Mouse (Mus musculus) lung, adult 18-20 months (tissue): ENCODE data around the gene Nipal1.

ENCODE experiments used
- DNase-seq, 2 experiments: peaks; one replicate each; pipeline ENCODE4 v3.0.0; 2022; ENCODE audit warnings: mixed read lengths in 2 of 2

Gene Nipal1

DNA sequence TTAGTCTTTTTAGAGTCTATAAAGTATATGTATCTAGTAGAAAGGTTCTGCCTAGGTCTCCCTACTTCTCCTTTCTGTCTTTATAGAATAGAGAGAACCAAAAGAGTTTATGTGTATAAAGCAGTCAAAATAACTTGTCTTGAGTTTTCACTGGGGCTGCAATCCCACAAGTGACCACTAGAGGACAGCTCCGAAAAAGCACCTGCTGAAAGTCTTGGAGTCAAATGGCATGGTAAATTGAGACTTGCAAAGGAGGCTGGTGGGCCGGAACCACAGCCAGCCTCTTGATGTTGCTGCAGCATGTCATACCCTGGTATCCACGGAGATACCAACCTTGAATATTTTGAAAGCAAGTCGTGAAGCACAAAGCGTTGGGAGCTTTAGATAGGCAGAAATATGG is 17.7 kb downstream of the Nipal1 start:
- peak; percentile 41 to 51 for DNase-seq

- no peak for DNase-seq
Observed at GRCm38 (mm10) chr5:72666428-72666827, 18.8 kb downstream of the Nipal1 start.

DNA sequence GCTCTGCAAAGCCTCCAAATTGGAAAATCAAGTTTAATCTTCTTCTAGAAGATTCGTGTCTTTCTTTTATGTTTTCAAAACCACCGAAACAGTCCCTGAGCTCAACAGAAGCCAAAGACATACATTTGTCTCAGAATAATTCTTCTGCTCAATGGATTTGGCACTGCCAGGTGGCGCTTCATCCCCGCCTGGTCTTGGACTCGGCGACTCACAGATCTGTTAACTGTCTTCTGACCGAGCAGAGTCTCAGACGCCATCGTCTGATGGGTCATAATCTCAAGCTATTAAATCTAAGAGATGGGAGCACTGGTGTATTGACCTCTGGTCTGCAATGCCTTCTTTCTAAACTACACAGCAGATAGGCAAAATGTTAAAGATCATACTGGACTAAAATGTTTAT is 20.8 kb downstream of the Nipal1 start:
- no peak for DNase-seq

DNA sequence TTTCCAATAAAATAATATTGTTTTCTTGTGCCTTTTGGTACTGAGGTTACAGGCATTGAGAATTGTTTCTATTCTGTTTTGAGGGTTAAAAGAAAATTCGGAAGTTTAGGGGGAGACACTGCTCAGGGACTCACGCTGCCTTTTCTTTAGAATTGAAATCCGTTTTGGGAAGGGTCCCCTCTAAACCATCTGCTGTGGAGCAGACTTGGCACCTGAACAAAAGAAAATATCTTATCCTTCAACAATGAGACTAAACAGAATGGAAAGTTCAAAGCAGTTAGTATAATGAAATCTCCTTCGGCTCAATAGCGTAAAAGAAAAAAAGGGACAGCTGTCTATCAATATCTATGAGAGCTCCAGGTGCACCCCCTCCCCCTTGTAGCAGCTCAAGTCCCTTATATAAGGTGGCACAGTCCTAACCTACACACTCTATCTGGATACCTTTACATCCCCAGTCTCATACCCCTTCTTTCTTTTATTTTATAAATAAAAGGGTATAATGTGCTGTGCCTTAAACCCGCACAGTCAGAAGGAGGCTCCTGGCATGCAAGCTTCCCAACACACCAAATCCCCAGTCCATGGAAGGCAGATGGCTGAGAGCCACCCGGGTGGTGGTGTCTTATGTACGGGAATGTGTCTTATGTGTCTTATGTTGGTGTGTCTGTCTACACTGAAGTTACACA is 23.6 kb downstream of the Nipal1 start:
- no peak for DNase-seq

GRCm38 (mm10) chr5:72674994-72675542 is 27.5 kb downstream of the Nipal1 start:
- DNase-seq = peak; percentile 9 to 26

DNA sequence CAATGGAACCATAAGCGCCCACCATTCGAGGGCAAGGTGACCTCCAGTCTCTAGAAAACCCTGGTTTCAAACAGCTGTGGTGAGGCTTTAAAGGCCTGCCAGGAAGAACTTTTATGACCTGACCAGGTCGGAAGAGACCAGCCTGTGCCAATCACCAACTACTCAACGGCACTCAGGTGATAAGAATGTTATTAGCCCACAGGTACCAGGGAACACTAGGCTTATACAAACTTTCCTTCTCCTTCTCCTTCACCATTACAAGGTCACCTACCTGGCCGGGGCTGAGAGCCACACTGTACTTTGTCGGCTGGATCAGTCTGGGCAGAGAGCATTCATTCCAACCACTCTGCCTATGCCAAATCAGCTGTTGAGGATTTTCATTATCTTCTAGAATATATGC is 33.9 kb downstream of the Nipal1 start:
- peak; percentile 9 to 25 for DNase-seq

DNA sequence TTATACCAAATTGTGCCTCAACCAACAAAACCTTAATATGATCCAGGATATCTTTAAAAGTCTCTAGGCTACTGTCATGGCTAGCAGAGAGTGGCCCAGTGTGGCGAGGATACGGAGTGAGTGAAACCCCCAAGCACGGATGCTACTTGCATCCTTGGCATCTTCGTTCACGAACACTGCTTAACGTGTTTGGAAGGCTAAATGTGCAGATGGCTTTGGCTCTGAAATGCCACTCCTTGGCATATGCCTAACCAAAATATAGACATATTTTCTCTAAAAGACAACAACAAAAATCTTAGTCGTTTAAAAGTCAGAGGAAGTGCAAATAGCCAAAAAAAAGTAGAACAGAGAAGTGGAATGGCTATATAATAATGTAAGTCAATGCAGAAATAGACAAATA is 42.0 kb downstream of the Nipal1 start:
- no peak for DNase-seq

DNA sequence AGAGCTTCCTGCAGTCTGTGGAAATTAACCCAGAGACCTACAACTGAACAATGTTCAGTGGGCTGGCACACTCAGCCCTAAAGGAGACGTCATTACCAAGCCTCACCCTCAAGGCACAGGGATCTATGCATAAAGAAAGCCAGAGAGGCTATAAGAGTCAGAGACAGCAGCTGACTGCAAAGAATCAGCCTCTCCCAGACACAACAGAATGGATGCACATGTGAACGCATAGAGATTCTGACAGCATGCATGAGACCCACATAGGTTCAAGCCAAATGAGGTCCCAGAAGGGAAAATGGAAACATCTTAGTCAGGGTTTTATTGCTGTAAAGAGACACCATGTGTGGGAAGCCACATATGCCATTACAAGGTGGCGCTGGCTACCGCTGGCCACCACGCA is 42.9 kb downstream of the Nipal1 start:
- no peak for DNase-seq

DNA sequence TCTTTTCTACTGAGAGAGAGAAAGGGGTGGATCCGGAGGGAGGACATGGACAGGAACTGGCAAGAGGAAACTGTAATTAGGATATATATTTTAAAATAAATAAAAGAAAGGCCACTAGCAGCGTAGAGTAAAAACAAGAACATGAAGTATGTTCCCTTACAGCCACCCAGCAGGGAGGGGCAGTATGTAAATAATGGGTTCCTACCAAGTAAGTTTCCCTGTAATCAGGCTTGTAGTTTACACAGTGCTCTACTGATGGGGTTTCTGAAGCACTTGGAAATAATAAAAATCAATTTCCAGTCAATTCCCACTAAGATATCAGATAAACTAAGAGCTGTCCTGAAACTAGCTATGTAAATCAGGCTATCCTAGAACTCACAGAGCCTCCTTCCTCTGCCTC is 47.1 kb downstream of the Nipal1 start:
- no peak for DNase-seq

GRCm38 (mm10) chr5:72696491-72696890 is 48.9 kb downstream of the Nipal1 start:
- DNase-seq = no peak

DNA sequence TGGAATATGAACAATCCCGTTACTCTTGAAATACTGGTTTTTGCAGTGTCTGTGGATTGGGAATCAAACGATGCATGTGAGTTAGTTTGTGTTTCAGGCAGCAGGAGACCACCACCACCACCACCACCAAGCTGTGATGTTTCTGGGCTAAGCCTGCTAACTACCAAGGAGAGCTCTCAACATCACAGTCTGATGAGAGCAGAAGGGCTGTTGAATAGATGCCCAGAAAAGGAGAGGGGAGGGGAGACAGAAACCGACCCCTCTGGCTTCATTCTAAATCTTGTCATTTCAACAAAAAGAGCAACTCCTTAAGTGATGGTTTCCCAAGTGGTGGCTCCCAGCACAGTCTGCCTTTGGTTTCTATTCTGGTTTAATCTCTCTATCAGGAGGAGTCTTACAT is 50.7 kb downstream of the Nipal1 start:
- DNase-seq = no peak

DNA sequence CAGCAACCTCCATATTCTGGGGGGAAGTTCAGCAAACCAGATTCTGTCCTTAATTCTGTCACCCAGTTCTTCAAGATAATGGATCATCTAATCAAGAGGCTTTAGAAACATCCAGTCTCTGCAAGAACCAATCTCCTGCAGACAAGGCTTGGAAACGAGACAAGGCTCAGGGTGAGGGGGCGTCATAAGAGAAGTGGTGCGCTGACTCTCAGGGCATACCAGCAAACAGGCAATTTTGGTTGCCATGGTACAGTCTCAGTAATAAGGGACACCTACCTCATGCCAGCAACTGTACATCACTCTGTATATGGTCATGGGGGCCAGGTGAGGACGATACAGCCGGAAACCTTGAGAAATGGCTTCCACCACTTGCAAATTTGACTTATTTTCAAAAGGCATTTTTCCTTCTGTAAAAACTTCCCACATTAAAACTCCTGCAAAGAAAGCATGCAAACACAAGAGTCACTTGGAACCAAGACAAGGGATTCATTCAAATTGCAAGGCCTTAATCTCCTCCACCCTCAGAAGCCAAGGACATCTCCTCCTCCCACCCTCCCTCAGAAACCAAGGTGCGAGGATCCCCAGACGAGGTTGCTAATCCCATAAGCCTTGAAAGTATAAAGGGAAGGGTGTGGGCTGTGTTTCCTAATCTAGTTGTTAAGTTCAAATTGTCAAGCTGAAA is 51.4 kb downstream of the Nipal1 start:
- no peak for DNase-seq

- no peak for DNase-seq
Observed at GRCm38 (mm10) chr5:72699500-72699818, 51.9 kb downstream of the Nipal1 start.

DNA sequence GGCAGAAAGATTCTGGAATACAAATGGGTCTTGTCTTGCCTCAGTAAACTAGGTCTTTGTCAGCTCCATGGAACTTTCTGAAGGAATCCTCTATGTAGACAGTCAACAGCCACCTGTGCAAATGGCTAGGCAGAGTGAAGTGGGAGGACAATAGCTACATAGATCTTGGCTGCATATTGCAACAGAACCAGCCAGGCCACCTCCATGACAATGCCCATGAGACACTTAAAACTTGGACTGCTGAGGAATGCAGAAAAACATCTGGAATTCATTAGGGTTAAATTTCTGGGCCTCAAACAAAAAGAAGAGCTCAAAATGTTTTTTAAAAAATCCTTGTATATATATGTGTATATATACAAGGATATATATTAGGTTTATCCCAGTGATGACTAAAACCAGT is 54.6 kb downstream of the Nipal1 start:
- no peak for DNase-seq

- no peak for DNase-seq
Observed at GRCm38 (mm10) chr5:72706095-72706494, 58.5 kb downstream of the Nipal1 start.

- no peak for DNase-seq
Observed at GRCm38 (mm10) chr5:72706722-72707121, 59.1 kb downstream of the Nipal1 start.

DNA sequence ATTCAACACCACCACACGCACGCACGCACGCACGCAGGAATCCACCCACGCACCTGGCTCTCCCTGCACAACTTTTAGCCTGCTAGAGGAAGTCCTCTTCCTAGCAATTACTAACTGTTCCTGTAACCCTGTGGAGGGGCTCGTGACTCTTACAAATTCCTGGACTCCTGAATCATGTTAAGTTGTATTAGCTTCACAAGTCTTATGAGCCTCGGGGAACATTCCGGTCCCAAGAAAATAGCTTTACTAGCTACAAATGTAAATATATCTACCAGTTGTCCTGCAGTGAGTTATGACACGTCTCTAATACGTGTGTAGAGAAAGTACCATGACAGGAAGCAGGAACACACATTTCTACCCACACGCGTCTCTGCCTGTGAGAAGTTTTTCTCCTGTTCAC is 61.9 kb downstream of the Nipal1 start:
- no peak for DNase-seq

- peak in 1 of 2 experiments; percentile 12 for DNase-seq
Observed at GRCm38 (mm10) chr5:72709976-72710375, 62.4 kb downstream of the Nipal1 start.

- peak; percentile 22 to 52 for DNase-seq
Observed at GRCm38 (mm10) chr5:72710572-72711278, 63.1 kb downstream of the Nipal1 start.

- DNase-seq = no peak
Observed at GRCm38 (mm10) chr5:72720587-72720986, 73.0 kb downstream of the Nipal1 start.
